Mouse (Mus musculus) urinary bladder, postnatal 10 days (tissue): ENCODE results near the gene Mier1.
"Not testable (repeated sequence)": the region's sequence is repeated elsewhere in the genome, so short reads cannot be mapped to it uniquely, and the experiment has no call there.

Source experiments
- DNase-seq: peaks from one replicate; pipeline ENCODE4 v3.0.0; 2022; ENCODE audit warnings: low spot score

Gene Mier1

DNA sequence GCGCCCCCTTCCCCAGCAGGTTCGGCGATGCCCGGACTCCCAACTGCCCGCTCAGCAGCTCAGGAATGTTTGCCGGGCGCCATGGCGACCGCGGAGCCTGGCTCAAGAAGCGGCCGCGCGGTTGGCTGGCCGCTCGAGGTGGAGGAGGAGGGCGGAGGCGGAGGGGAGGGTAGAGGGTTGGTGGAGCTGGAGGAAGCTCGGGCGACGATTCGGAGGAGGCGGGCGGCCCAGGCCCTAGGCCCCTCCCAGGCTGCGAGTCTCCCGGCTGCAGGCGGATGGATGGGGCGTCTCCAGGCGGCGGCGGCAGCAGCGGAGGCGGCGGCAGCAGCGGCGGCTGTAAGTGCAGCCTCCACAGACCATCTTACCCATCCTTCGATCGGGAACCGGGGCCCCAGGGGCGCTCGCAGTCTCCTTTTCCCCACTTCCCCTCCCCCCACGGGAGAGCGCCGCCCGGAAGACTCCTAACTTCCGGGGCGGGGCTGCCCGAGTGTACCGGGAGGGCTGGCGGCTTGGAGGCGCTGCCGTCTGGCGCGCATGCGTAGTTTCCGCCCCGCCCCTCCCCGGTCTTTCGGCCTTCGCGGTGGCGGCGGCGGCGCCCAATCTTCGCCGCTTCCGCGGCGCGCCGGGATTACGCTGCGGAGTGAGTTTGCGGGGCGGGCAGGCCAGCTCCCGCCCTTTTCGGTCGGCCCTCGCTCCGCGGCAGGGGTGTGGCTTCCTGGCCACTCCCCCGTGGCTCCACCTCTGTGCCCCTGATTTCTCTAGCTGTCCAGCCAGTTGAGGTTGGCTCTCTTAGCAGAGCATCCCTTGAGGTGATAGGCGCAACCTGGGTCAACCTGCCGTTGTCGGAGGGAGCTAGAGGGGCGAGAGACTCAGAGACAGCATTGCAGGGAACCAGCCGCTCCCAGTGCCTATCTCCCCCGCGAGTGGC, at the start of gene Mier1, which contains the start of gene Wdr78:
Mier1 (plus strand) TSS at position 207 of the 928 bp plus-strand sequence.
Wdr78 (minus strand) TSS at position 372 of the 928 bp plus-strand sequence.
- peak; percentile 85 for DNase-seq

DNA sequence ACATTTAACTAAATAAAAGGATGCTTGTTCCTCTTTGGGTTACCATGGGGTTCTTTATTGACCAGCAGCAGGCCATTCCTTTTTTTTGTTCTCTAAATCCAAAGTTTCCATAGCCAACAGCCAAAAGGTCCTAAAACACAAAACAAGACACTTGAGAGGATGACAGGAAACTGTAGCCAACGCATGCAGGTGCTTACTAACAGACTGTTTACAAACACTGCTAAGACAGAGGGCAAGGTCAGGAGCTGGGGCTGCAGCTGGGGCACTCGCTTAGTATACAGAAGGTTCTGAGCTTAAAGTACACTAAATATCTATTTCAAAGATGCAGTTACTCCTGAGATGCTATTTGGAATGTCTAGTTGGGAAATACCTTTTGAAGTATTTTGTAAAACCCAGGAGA, 49.8 kb upstream of the Mier1 start:
- DNase-seq: no peak

DNA sequence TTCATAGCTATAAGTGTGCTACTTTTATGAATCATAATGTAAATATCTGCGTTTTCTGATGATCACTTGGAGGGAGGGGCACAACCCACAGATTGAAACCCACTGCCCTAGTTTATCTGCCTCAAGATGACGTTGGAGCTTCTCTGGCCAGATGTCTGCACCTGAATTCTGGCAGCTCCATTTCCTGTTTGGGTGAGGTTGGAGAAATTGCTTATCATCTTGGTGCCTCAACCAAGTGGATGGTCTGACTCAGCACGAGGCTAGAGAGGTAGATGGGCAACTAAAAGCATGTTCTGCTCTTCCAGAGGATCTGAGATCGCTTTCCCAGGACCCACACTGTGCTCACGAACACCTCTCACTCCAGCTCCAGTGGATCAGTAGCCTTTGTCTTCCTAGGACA, 49.2 kb upstream of the Mier1 start:
- no peak for DNase-seq

DNA sequence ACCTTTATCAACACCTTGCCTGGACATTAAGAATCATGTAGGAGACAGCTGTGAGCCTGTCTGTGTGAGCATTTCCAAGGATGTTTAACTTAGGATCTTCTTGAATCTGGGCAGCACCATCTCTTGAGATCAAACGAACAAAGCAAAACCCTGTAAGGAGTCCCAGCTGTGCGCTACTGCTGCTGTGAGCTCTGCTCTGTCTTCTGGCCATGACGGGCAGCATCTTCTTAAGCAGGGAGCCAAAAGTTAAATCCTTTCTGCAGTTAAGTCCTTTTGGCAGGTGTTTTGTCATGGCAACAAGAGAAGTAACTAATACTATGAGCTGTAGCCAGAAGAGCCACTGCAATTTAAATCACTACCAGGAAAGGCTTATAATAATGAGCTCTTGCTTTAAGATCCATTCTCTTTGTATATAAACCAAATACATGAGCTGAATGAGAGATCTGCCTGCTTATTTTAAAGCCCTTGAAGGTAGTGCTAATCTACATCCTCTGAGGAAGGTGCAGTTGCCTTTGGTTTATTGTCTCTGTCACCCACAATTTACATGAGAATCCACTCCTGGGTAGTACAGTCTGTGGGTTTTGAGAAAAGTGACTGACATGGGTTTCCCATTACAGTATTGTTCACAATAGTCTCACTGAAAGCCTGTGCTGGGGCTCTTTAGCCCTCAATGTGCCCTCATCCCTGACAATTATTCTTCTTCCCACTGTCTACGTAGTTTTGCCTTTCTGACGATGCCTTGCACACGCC, 46.1 kb upstream of the Mier1 start:
- no peak for DNase-seq

DNA sequence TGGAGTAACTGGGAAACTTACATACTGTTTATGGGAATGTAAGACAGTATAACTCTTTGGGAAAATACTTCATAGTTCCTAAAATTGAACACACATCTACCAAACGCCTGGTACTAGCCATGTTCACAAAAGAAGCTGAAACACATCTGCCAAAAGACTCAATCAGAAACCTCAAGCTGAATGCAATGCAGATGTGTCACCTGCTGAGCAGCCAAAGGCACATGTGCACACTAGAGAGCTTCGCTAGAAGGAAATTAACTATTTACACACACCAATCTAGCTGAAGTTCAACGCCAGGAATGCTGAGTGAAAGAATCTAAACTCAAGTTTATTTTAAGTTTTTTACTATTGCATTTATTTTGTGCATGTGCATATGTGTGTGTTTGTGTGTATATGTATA, 43.6 kb upstream of the Mier1 start:
- no peak for DNase-seq

DNA sequence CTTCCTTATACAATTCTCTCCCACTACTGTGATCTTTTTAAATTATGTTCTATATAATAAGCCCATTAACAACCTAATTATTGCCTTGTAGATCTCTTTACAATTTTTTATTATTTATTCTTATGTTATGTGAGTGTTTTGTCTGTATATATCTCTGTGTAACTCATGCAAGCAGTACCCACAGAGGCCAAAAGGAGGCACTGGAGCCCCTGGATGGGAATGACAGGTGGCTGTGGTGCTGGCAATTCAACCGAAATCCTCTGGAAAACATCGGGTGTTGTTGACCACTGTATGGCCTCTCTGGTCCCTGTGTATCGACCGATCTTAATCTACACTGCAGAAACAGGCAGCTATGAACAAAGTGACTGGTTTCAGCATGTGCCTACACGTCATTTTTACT, 29.0 kb upstream of the Mier1 start:
- no peak for DNase-seq

DNA sequence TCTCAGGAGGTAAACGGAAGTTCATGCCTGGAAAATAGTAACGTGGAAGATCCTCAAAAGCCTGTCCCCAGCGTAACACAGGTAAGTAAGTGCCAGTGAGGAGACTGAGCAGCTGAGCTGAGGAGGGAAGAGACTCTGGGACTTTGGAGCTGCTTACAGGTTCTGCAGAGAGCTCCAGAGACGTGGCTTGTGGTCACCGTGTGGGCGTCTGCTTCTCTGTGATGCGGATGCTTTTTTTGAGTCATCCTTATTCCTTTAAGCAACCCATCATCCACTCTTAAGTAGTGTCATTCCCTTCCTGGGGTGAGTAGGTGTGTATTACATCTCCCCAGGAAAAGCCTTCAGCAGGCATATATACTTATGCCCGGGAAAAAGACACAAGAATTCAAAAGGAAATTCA, 18.3 kb upstream of the Mier1 start:
- no peak for DNase-seq

DNA sequence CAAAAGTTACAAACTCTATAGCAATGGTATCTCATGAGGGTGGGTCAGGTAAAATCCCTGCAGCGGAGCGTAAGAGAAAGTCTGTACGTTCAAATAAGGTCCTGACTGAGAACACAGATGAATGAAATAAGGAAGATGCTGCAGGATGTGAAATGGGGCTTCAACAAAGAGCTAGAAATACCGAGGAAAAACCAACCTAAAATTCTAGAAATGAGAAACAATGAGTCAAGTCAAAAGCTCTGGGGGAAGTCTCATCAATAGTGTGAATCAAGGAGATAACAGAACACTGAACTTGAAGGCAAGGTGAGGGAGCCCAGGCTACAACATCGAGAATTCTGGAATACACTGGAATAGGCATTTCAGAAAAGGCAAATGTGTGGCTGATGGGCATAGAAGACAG, 15.7 kb upstream of the Mier1 start:
- DNase-seq: no peak

DNA sequence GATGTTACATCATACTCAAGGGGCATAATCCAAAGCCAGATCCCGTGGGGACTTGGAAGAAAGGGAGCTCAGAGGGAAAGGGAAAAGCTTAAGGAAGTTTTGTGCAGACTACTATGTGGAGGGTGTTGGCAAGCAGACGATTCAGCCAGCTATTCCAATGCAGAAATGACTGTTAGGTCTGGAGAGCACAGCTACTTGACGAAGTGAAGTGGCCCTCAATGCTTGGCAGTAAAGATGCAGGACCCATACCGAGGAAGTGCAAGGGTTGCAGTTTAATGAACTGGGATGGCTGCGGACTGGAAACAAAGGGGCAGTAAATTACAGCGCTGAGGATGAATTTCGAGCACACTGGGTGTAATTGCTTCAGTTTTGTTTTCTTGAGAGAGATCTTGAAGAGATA, 1.5 kb upstream of the Mier1 start:
- DNase-seq: no peak

DNA sequence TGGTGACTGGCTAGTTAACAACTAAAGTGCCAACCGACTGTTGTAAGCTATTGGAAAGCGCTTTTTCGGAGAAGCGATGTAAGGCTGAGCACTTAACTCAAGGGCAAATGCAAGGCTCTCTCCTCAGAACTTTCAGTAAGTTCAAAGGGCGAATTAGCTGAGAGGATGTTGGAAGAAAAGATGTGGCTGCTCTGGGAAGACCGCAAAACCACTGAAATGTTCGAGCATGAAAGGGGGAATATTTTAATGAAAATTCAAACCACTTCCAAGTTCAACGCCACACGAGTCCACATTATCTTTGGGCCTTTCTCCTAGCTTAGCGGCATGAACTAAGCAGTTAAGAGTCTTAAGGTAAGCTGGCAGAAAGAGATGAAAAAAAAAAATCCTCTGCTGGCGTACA, 788 bp upstream of the Mier1 start:
- DNase-seq: no peak

DNA sequence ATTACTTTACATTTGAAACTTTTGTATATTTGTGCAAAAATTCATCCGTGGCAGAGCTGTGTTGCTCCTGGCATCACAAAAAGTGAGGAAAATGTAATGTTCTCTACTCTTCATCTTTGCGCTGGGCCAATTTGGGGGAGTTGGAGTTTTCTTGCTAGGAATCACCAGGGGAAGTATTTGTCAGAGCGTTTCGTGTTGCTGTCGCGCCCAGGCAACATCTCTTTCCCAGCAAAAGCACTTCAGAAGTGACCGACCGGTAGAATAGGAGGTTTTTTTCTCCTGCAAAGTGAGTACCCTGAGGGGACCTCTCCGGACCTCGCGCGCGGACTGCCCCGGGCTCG, 4.7 kb downstream of the Mier1 start:
- DNase-seq: no peak

DNA sequence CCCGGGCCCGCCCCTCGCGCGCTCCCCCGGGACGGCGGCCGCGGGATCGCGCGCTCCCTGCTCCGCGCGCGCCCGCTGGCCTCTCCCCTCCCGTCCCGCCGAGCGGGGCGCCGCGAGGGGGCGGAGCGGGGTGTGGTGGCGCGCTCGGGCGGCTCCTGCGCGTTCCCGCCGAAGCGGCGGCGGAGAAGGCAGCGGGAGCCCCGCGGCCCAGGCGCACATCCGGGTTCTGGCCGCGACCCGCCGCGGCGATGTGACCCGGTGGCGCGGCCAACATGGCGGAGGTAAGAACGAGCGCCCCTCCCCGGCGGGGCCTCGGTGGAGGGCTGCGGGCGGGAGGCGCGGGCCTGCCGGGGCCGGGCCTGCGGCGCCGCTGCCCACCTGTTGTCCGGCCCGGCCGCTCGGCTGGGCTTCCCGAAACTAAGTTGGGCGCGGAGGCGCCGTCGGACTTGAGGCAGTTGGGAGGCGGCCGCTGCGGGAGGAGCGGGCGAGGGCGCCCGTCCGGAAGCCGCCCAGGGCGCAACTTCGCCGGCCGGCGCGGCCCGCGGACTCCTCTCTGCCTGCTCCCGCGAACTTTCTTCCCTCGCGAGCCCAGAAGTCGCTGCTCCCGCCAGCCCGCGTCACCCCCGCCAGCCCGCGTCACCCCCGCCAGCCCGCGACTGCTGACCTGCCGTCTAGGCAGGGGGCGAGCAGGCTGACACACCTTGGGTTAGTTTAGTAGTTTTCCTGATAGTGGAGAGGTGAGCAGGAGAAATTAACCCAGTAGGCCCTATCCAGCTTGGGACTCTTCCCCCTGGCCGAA, 5.2 kb downstream of the Mier1 start:
- peak; percentile 35 for DNase-seq

DNA sequence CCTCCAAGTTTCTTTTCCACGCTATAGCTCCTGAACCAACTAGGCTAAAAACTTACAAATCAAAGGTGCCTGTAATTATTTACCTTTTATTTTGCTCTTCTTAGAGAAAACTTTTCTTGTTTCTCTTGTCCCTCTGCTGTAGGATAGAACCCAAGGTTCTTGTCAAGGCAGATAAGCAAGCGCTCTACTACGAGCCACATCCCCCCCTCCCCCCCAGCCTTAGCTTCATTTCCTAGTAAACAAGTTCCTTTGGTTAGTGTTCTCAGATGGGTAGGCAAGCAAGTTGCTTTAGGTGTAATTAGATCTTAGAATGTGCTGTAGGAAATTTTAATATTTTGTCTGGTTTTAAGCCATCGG, 5.8 kb downstream of the Mier1 start:
- no peak for DNase-seq

DNA sequence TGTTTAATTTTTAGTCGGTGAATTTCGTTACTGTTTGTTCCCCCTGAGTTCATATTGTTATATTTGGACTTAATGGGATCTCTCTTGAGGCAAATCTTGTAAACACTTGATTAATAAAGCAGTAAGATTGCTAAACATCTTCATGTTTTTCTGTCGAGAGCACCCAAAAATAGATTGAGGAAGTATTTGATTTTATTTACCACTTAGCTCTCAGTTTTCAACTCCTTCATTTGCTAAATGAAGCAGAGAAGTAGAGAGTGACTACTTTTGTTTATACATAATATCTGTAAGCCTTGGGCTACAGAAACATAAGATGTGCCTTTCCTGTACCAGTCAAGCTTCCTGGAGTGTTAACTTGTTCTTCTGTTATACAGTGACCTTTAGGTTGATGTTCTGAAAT, 6.2 kb downstream of the Mier1 start:
- no peak for DNase-seq

DNA sequence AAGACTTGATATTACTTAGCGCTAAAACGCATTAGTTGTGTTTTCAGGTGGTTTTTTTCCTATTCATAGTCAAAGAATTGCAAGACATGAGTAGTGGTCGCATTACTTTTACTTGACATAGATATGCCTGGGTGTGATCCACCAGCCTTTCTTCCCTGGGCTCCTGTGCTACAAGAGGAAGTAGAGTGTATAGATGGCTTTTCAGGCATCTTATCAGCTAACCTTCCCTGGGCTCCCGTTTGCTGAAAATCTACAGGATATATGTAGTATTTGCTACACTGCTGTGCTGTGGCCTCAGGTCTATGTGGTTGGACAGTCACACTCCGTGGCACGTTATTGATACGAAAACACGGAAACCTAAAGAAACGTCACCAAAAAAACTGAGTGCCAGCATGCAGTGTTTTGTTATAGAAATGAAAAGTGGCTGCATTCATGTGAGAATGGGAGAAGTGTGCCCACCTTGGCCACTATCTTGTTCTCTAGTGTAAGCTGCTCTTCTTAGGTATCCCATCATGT, 6.7 kb downstream of the Mier1 start:
- no peak for DNase-seq

DNA sequence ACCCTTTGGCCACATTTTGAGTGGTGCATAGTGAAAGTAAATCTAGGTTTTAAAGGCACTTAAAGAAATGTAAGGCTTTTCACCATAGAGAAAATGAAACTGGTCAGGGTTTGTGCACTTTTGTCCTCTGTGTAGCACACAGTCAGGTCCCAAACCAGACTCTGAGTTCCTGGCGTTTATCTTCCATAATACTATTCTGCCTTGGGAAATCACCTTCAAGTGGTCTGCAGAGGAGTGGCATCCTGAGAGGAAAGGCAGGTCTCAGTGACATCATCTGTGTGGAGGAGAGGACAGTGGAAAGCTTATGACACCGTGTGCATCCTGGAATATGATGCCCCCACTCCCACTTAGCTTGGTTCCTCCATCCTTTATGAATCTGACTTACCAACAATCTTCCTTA, 8.9 kb downstream of the Mier1 start:
- DNase-seq: no peak

DNA sequence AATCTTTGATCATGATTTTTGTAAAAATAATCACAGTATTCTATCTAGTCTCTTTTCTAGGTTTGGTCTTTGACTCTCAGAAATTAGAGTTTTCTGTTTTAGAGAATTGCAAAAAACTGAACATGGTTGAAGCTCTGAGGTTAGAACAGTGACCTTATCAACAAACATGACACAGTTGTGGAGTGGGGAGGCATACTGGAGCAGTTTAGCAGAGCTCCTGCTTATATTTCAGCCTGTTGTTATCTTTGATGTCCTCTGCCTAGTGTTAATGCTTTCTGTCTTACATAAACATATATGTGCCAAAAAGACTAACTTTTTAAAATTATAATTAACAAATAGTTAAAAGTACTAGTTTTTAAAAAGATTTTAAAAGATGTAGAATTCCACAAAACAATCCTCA, 9.4 kb downstream of the Mier1 start:
- no peak for DNase-seq

DNA sequence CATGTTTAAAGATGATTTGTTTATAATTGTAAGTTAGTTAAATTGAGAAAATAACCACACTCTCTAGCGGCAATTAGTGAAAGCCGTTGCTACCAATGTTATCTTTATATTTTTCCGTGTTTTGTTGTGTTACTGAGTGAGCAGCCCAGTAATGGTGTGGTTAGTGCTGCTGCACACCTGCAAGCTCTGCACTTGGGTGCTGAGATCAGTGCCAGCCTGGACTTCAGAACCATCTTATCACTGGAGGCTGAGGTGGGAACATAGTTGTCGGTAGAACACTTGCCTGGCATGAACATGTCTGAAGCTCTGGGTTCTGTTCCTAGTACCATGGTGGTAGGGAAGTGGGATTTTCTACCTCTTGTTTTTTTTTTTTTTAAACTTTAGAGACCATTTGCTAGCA, 12.3 kb downstream of the Mier1 start:
- no peak for DNase-seq

DNA sequence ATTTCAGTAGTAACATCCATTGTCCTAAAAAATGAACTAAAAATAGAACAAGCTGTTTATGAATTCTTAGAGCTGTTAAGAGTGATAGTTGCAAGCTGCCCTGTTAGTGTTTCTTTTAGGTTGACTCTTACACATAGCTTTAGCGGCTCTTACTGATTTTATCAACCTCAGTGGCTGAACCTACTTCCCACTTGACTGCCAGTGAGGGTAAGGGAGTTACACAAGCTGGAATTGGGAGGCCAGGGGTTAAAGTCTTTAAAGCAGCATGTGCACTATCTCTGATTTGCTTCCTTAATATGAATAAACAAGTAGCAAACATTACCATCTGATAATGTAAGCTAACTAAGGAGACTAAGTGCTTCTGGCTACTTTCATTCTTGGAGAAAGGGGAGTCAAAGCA, 22.8 kb downstream of the Mier1 start:
- no peak for DNase-seq

DNA sequence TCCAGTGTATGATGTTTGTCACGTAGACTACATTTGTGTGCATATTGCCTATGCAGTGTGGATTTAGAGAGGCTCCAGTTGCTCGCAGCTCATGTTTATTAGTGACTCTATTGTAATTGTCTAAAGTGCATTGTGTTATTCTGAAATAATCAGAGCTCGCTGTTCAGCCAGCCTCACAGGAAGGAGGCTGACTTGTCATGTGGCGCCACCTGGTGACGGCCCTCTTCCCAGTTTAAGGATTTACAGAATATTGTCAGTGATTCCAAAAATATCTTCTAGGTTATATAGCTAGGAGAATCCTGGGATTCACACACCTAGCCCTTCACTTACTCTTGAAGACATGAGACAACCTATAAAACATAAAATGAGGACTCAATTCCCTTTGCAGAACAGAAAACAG, 32.1 kb downstream of the Mier1 start:
- no peak for DNase-seq

DNA sequence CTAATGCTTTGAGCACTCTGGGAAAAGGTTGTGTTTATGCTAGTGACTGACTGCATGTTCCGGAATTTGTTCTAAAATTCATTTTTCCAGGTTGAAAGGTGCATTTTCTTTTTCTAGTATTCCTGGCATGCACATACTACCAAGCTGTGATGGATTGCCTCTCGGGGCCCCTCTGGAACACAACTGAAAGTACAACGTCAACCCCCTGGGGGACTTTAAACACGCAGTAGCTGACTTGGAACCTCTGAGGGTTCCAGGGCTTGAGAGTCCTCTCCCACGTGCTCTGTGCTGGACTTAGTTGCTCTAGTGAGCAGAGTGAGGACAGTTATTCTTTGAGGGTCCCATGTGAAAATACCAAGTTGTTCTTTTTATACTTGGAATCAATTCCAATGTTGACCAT, 37.8 kb downstream of the Mier1 start:
- DNase-seq: no peak

DNA sequence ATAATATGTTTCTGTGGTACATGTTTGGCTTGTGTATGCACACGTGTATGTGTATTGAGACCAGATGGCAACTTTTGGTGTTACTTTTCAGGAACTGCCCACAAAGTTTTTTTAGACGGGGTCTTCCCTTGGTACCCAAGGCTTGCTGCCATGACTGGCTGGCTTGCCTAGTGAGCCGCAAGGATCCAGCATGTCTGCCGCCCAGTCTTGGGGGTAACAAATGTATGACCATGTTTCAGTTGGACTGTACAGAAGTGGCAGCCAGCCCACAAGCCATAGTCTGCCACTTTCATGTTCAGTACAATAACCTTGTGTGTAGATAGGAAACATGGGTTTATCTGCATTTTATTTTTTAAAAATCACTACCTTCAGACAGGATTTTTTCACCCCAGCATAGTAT, 44.6 kb downstream of the Mier1 start:
- DNase-seq: no peak

DNA sequence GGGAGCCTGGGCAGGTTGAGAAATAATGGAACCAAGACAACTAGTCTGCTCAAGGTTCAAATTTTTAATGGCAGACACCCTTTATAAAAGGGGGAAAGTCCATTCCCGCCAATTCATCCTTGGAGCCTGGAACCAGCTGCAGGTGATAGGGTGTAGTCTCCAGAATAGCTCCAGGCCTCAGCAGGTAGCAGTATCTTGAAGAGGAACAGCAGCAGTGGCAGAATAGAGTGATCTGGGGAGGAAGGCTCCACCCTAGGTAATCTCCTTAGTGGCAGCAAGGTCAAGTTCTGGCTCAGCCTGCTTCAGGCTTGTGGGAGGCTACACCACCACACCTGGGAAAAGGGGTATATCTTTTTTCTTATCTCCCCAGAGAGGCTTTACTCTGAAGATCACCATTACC, 52.0 kb downstream of the Mier1 start:
- DNase-seq: not testable (repeated sequence)
